Comparison of ENCODE assay signal across 8 mouse cellular contexts in the genomic region with DNA sequence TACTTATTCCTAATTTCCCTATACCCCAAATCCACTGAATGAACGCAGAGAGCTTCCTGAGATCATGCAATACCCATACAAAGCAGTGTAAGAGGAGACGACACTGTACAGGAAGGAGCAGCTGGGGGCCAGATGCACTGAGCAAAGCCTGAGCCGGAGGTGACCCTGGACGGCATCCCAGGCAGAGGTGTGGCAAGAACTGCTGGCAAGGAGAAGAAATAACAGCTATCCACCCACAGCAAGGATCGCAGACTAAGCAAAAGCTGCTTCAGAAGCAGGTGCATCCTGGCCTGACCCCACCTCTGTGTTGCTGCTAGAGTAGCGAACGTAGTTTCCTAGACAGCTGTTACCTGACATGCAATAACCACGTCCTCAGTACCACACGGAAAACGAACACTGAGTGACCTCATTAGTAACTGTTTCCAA. TPM values are rescaled to one million over a fixed set of nuclear protein-coding genes. Genes with fewer than 3 reads are reported as not detected.
DNase-seq lines count a peak whose midpoint lies in the region; ATAC-seq lines count a peak whose summit lies in the region.

No protein-coding gene starts in this region.

- 64% methylated on average over 10 of the region's 10 CpGs for WGBS in heart, embryonic 11.5 days (ENCODE audit: insufficient replicate concordance)
- WGBS in midbrain, embryonic 13.5 days: 74% methylated on average over 10 of the region's 10 CpGs
- 72% methylated on average over 10 of the region's 10 CpGs for WGBS in forebrain, embryonic 12.5 days

- intact Hi-C loops in heart, postnatal 10 days (cut with DNase I): no loop called here

- H3K4me2 ChIP-seq in heart, embryonic 11.5 days: no peak overlapping the region
- no peak overlapping the region for H3K4me2 ChIP-seq in midbrain, embryonic 13.5 days (replicated peaks)
- H3K4me2 ChIP-seq in forebrain, embryonic 12.5 days: no peak overlapping the region

- no peak overlapping the region for H3K27ac ChIP-seq in heart, embryonic 11.5 days (ENCODE audit: low read depth, low read length)
- H3K27ac ChIP-seq in midbrain, embryonic 13.5 days: no peak overlapping the region
- no peak overlapping the region for H3K27ac ChIP-seq in forebrain, embryonic 12.5 days

- H3K4me1 ChIP-seq in heart, embryonic 11.5 days (ENCODE audit: control insufficient read depth, insufficient read depth, low read length): 0 out of 2 replicates have a peak, but pooled peaks cover 5% of the 10 kb centered on the region
- no peaks in the 10 kb centered on the region for H3K4me1 ChIP-seq in midbrain, embryonic 13.5 days (replicated peaks)
- peaks cover 2% of the 10 kb centered on the region; the same call in 1 of the 2 replicates for H3K4me1 ChIP-seq in forebrain, embryonic 12.5 days

- H3K9ac ChIP-seq in heart, embryonic 11.5 days (ENCODE audit: low read depth, low read length): no peak overlapping the region
- no peak overlapping the region for H3K9ac ChIP-seq in midbrain, embryonic 13.5 days (replicated peaks)
- H3K9ac ChIP-seq in forebrain, embryonic 12.5 days: no peak overlapping the region

- H3K36me3 ChIP-seq in heart, embryonic 11.5 days (ENCODE audit: control insufficient read depth, insufficient read depth, low read length): no peaks in the 10 kb centered on the region
- H3K36me3 ChIP-seq in midbrain, embryonic 13.5 days: 0 out of 2 replicates have a peak, but pooled peaks cover 1% of the 10 kb centered on the region
- H3K36me3 ChIP-seq in forebrain, embryonic 12.5 days (replicated peaks): no peaks in the 10 kb centered on the region

- DNase-seq in heart, adult 11 months: peak; percentile 97
- peak; percentile 68 for DNase-seq in adrenal gland, adult 8-10 months
- peak; percentile 65 to 75 for DNase-seq in heart, postnatal 10 days
- DNase-seq in left cerebral cortex, adult 11 months (ENCODE audit: low spot score): no peak

- ATAC-seq in heart, embryonic 11.5 days (replicated peaks; ENCODE audit: insufficient number of reproducible peaks, low FRiP score, low TSS enrichment): no peak
- ATAC-seq in megakaryocyte-erythroid progenitor cell, adult 5-6 weeks (replicated peaks; ENCODE audit: low FRiP score, low TSS enrichment, poor library complexity, severe bottlenecking): peak; percentile 51; the same call in 1 of the 2 replicates
- no peak for ATAC-seq in midbrain, embryonic 13.5 days
- no peak for ATAC-seq in forebrain, embryonic 12.5 days (ENCODE audit: low FRiP score)

- H3K4me3 ChIP-seq in heart, embryonic 11.5 days (ENCODE audit: low read depth, low read length): no peak overlapping the region
- no peak overlapping the region for H3K4me3 ChIP-seq in midbrain, embryonic 13.5 days (replicated peaks)
- no peak overlapping the region for H3K4me3 ChIP-seq in forebrain, embryonic 12.5 days (replicated peaks)

- no peaks in the 10 kb centered on the region for H3K27me3 ChIP-seq in heart, embryonic 11.5 days (ENCODE audit: control insufficient read depth, insufficient read depth, low read length)
- no peaks in the 10 kb centered on the region for H3K27me3 ChIP-seq in midbrain, embryonic 13.5 days
- H3K27me3 ChIP-seq in forebrain, embryonic 12.5 days: no peaks in the 10 kb centered on the region

- H3K9me3 ChIP-seq in heart, embryonic 11.5 days (replicated peaks; ENCODE audit: control insufficient read depth, low read length): no peaks in the 10 kb centered on the region
- no peaks in the 10 kb centered on the region for H3K9me3 ChIP-seq in midbrain, embryonic 13.5 days
- 0 out of 2 replicates have a peak, but pooled peaks cover 4% of the 10 kb centered on the region for H3K9me3 ChIP-seq in forebrain, embryonic 12.5 days

RNA-seq across cellular contexts. Expression of a gene that starts 39.1 kb away (rescaled TPM):
- polyA plus RNA-seq in heart, embryonic 11.5 days (2014; fragmentation: Nextera tagmentation; extraction: Ambion mirVana): 83.3 and 93.7 TPM in 2 replicates
- total RNA-seq in adrenal gland, adult 8-10 months (2022): 100 to 1,000 TPM; 113 to 145 (median 123) TPM
- total RNA-seq in heart, postnatal 10 days (2021): 10 to 100 TPM; 44.5 to 53.2 TPM
- 7.3 and 20.4 TPM in 2 replicates for total RNA-seq in megakaryocyte-erythroid progenitor cell, adult 5-6 weeks (2014; fragmentation: Nextera tagmentation)
- total RNA-seq in megakaryocyte-erythroid progenitor cell, adult 5-6 weeks (2017): 5.4 and 9.6 TPM in 2 replicates
- polyA plus RNA-seq in midbrain, embryonic 13.5 days (2015; fragmentation: Nextera tagmentation; extraction: Ambion mirVana): 34.7 and 36.6 TPM in 2 replicates
- polyA plus RNA-seq in forebrain, embryonic 12.5 days (2016; fragmentation: Nextera tagmentation; extraction: Ambion mirVana): 50.3 and 55.0 TPM in 2 replicates

RNA-seq across cellular contexts. Expression of a gene that starts 39.4 kb away (rescaled TPM):
- 7.9 and 8.8 TPM in 2 replicates for polyA plus RNA-seq in heart, embryonic 11.5 days (2014; fragmentation: Nextera tagmentation; extraction: Ambion mirVana)
- 10 to 100 TPM; 17.5 to 22.1 (median 19.4) TPM for total RNA-seq in adrenal gland, adult 8-10 months (2022)
- total RNA-seq in heart, postnatal 10 days (2021): 1 to 10 TPM; 3.5 to 4.0 TPM
- 32.1 and 34.7 TPM in 2 replicates for total RNA-seq in megakaryocyte-erythroid progenitor cell, adult 5-6 weeks (2014; fragmentation: Nextera tagmentation)
- total RNA-seq in megakaryocyte-erythroid progenitor cell, adult 5-6 weeks (2017): 6.7 and 11.2 TPM in 2 replicates
- 3.9 and 4.4 TPM in 2 replicates for polyA plus RNA-seq in midbrain, embryonic 13.5 days (2015; fragmentation: Nextera tagmentation; extraction: Ambion mirVana)
- polyA plus RNA-seq in forebrain, embryonic 12.5 days (2016; fragmentation: Nextera tagmentation; extraction: Ambion mirVana): 10.0 and 11.6 TPM in 2 replicates

RNA-seq across cellular contexts. Expression of a gene that starts 54.9 kb away (rescaled TPM):
- 15.8 and 16.5 TPM in 2 replicates for polyA plus RNA-seq in heart, embryonic 11.5 days (2014; fragmentation: Nextera tagmentation; extraction: Ambion mirVana)
- total RNA-seq in adrenal gland, adult 8-10 months (2022): 10 to 100 TPM; 16.0 to 26.6 (median 18.7) TPM
- total RNA-seq in heart, postnatal 10 days (2021): 10 to 100 TPM; 23.4 to 26.8 TPM
- 6.7 and 8.2 TPM in 2 replicates for total RNA-seq in megakaryocyte-erythroid progenitor cell, adult 5-6 weeks (2014; fragmentation: Nextera tagmentation)
- total RNA-seq in megakaryocyte-erythroid progenitor cell, adult 5-6 weeks (2017): 6.0 and 7.1 TPM in 2 replicates
- 17.8 and 19.7 TPM in 2 replicates for polyA plus RNA-seq in midbrain, embryonic 13.5 days (2015; fragmentation: Nextera tagmentation; extraction: Ambion mirVana)
- 9.5 and 9.9 TPM in 2 replicates for polyA plus RNA-seq in forebrain, embryonic 12.5 days (2016; fragmentation: Nextera tagmentation; extraction: Ambion mirVana)
